Mouse (Mus musculus) liver, adult 2 months (tissue): ENCODE measurements around the gene Ift88. TPM values are rescaled to one million over a fixed set of nuclear protein-coding genes. Genes with fewer than 3 reads are reported as not detected.
"Not testable (repeated sequence)": the region's sequence is repeated elsewhere in the genome, so short reads cannot be mapped to it uniquely, and the experiment has no call there.

Experiments
- DNase-seq: peaks from one replicate; pipeline ENCODE4 v3.0.0-alpha.2; 2011; ENCODE audit warnings: low read depth, low spot score; ENCODE audit errors: extremely low read depth
- H3K27ac ChIP-seq: fragments of 200-500 bp; replicated peaks from 2 replicates; pipeline ENCODE4 v1.5.1; 2012; ENCODE audit warnings: low read depth, mild to moderate bottlenecking, control low read depth, inconsistent platforms, low read length; ENCODE audit not compliant: insufficient read depth
- H3K27me3 ChIP-seq: fragments of 200-500 bp; 2 replicates; pipeline ENCODE4 v1.6.1; 2012; ENCODE audit warnings: mild to moderate bottlenecking, moderate library complexity, low read length, inconsistent platforms; ENCODE audit not compliant: control insufficient read depth, insufficient read depth
- H3K36me3 ChIP-seq: fragments of 200-500 bp; 2 replicates; pipeline ENCODE4 v1.6.1; 2012; ENCODE audit warnings: low read length, inconsistent platforms; ENCODE audit not compliant: control insufficient read depth, insufficient read depth
- H3K4me1 ChIP-seq: fragments of 200-500 bp; 2 replicates; pipeline ENCODE4 v1.6.1; 2011; ENCODE audit warnings: low read length; ENCODE audit not compliant: control insufficient read depth, insufficient read depth
- H3K4me3 ChIP-seq: fragments of 200-500 bp; 2 replicates; pipeline ENCODE4 v1.5.1; 2011; ENCODE audit warnings: low read depth, mild to moderate bottlenecking, control low read depth, low read length, moderate library complexity; ENCODE audit not compliant: insufficient read depth
- H3K79me2 ChIP-seq: fragments of 200-500 bp; 2 replicates; pipeline ENCODE4 v1.6.1; 2012; ENCODE audit warnings: inconsistent platforms, mild to moderate bottlenecking, low read length, moderate library complexity; ENCODE audit not compliant: control insufficient read depth, insufficient read depth
- H3K9ac ChIP-seq: fragments of 200-500 bp; 2 replicates; pipeline ENCODE4 v1.6.1; 2012; ENCODE audit warnings: low read depth, mild to moderate bottlenecking, control low read depth, inconsistent platforms, low read length
- CTCF ChIP-seq: fragments of 200-500 bp; IDR thresholded peaks from 2 replicates; pipeline ENCODE4 v1.5.1; 2011; ENCODE audit warnings: low read depth, low read length, control low read depth
- POLR2A ChIP-seq: fragments of 200-500 bp; IDR thresholded peaks from 2 replicates; pipeline ENCODE4 v1.6.1; 2011; ENCODE audit warnings: low read length, control low read depth; ENCODE audit not compliant: insufficient read depth; ENCODE audit errors: extremely low read depth
- WGBS: fragments of 180-500 bp; shearing (Covaris S2); methylation state at CpG from one replicate; pipeline ENCODE4 v1.1.7; 2018; 5-methylcytosine and 5-hydroxymethylcytosine counted together
- polyA plus RNA-seq: library from polyadenylated mRNA; depleted of rRNA; stranded (reverse); fragments of >200 nt; gene quantifications from 2 replicates; pipeline ENCODE4 v1.2.3, GENCODE M21; 2012
- total RNA-seq: library from RNA; depleted of rRNA; stranded (reverse); fragments of >200 nt; gene quantifications from 2 replicates; pipeline ENCODE4 v1.2.3, GENCODE M21; 2014

Ift88 gene
- total and polyA plus RNA-seq, 2 experiments, result 2.5 to 6.0 TPM

- no peak for DNase-seq
- no peak for TF ChIP-seq POLR2A
- no peak for TF ChIP-seq CTCF
- Histone ChIP-seq H3K27me3 (no peaks in the 10 kb centered on the region), H3K9ac (no peak overlapping the region), H3K4me3 (no peak overlapping the region), H3K36me3 (peaks cover 2% of the 10 kb centered on the region; the same call in 1 of the 2 replicates), H3K4me1 (no peaks in the 10 kb centered on the region), H3K79me2 (no peaks in the 10 kb centered on the region), H3K27ac (no peak overlapping the region)
- WGBS, result 96% methylated on average over 5 of the region's 5 CpGs
Measured at GRCm38 (mm10) chr14:57459883-57460282, 36.0 kb downstream of the Ift88 start.

DNA sequence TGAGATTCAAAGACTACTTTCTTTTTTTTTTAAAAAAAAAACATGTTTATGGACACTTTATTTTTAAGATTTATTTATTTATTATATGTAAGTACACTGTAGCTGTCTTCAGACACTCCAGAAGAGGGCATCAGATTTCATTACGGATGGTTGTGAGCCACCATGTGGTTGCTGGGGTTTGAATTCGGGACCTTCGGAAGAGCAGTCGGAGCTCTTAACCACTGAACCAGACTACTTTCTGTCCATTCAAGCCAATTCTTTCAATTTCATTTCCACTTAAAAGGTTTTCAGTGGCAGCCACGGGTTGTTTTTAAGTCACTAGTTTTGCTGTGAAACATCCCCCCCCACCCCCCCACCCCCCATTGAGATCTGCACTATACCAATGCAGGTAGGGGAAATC, 36.5 kb downstream of the Ift88 start:
- not testable (repeated sequence) for H3K4me1 ChIP-seq, H3K27ac ChIP-seq, H3K79me2 ChIP-seq, H3K9ac ChIP-seq, H3K4me3 ChIP-seq, H3K36me3 ChIP-seq, H3K27me3 ChIP-seq, DNase-seq
- WGBS, result 85% methylated on average over 5 of the region's 5 CpGs

- WGBS, result 92% methylated on average over 5 of the region's 5 CpGs
- no peak for TF ChIP-seq CTCF
- TF ChIP-seq POLR2A, result no peak
- no peak overlapping the region for H3K9ac ChIP-seq
Measured at GRCm38 (mm10) chr14:57462871-57463270, 39.0 kb downstream of the Ift88 start.

GRCm38 (mm10) chr14:57475057-57475456, 51.2 kb downstream of the Ift88 start:
- H3K36me3 ChIP-seq, result peaks cover 4% of the 10 kb centered on the region; the same call in 1 of the 2 replicates
- TF ChIP-seq CTCF (no peak), POLR2A (no peak)
- no peak overlapping the region for H3K4me3 ChIP-seq
- H3K27me3 ChIP-seq, result no peaks in the 10 kb centered on the region
- H3K27ac ChIP-seq, result no peak overlapping the region
- H3K9ac ChIP-seq, result no peak overlapping the region
- no peaks in the 10 kb centered on the region for H3K79me2 ChIP-seq
- no peaks in the 10 kb centered on the region for H3K4me1 ChIP-seq
- WGBS, result 91% methylated on average over 2 of the region's 2 CpGs
- DNase-seq, result no peak

More at GRCm38 (mm10) chr14:57462871-57463270, 39.0 kb downstream of the Ift88 start:
- Histone ChIP-seq H3K36me3 (peaks cover 2% of the 10 kb centered on the region; the same call in 1 of the 2 replicates), H3K4me1 (no peaks in the 10 kb centered on the region), H3K27ac (no peak overlapping the region), H3K4me3 (no peak overlapping the region), H3K27me3 (no peaks in the 10 kb centered on the region), H3K79me2 (no peaks in the 10 kb centered on the region)
- DNase-seq, result no peak

DNA sequence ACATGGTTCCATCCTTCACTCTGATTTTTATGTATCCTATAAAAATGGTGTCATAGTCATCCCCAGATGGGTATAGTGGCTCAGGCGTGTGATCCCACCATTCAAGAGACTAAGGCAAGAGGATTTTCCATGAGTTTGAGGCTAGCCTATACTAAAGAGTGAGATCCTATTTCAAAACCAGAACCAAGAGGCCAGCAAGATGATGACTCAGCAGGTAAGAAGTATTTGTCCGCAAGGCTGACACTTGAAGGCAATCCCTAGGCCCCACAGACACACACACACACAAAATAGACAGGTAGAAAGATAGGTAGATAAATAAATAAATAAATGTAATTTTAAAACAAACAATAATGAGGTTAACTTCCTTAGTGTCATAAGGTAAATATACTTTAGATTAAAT, 58.4 kb downstream of the Ift88 start:
- H3K27me3 ChIP-seq, result no peaks in the 10 kb centered on the region
- H3K4me3 ChIP-seq, result no peak overlapping the region
- 99% methylated on average over 2 of the region's 2 CpGs for WGBS

DNA sequence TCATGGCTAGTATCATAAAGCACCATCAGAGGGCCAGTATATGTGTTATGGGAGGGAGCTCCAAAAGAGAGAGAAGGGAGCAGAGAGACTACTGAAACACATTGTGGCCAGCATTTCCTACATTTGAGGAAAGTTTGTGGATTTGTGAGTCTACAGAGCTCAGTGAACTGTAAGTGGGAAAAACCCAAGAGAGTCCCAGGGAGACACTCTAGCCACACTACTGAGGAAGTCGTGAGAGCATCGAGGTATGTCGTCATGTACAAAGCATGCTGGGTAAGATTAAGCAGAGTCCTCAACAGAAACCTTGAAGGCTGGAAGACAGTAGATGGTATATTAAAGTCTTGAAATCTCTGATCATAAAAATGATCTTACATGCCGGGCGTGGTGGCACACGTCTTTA, 60.3 kb downstream of the Ift88 start:
- H3K36me3 ChIP-seq, result peaks cover 8% of the 10 kb centered on the region; the same call in 1 of the 2 replicates
- no peaks in the 10 kb centered on the region for H3K79me2 ChIP-seq
- H3K27me3 ChIP-seq, result no peaks in the 10 kb centered on the region
- H3K9ac ChIP-seq, result no peak overlapping the region
- H3K4me1 ChIP-seq, result no peaks in the 10 kb centered on the region
- DNase-seq, result no peak
- H3K4me3 ChIP-seq, result no peak overlapping the region
- 95% methylated on average over 6 of the region's 6 CpGs for WGBS
- TF ChIP-seq POLR2A (no peak), CTCF (no peak)
- no peak overlapping the region for H3K27ac ChIP-seq

More for the DNA sequence above, 58.4 kb downstream of the Ift88 start:
- DNase-seq, result no peak
- no peak overlapping the region for H3K27ac ChIP-seq
- no peaks in the 10 kb centered on the region for H3K4me1 ChIP-seq
- no peak for TF ChIP-seq CTCF
- TF ChIP-seq POLR2A, result no peak
- H3K36me3 ChIP-seq, result peaks cover 8% of the 10 kb centered on the region; the same call in 1 of the 2 replicates
- H3K9ac ChIP-seq, result no peak overlapping the region
- no peaks in the 10 kb centered on the region for H3K79me2 ChIP-seq

DNA sequence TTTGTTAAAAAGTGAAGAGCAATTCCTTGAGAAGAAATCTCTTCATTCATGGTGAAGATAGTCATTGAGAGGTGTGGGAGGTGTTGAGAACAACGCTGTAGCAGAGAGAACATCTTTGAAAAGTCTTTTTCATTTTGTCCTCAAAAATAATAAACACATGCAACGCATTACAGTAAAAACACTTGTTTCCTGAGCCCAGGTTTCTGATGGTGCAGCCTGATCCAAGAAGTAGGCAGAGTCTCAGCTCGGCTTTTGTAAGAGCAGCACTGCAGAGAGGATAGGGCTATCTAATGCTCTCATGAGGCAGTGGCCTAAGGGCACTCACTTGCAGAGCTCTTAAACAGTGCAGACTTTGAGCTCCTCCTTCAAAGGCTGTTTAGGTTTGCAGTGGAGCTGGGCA, 65.8 kb downstream of the Ift88 start:
- H3K27ac ChIP-seq, result no peak overlapping the region
- H3K27me3 ChIP-seq, result no peaks in the 10 kb centered on the region
- H3K79me2 ChIP-seq, result no peaks in the 10 kb centered on the region
- DNase-seq, result no peak
- H3K36me3 ChIP-seq, result peaks cover 5% of the 10 kb centered on the region; the same call in 1 of the 2 replicates
- TF ChIP-seq CTCF (no peak), POLR2A (no peak)
- H3K4me1 ChIP-seq, result no peaks in the 10 kb centered on the region
- 91% methylated on average over 3 of the region's 3 CpGs for WGBS
- H3K4me3 ChIP-seq, result no peak overlapping the region
- H3K9ac ChIP-seq, result no peak overlapping the region
